Mouse (Mus musculus) megakaryocyte, embryonic 14.5 days (primary cell): ENCODE measurements around the gene Ifnar2. TPM values are rescaled to one million over a fixed set of nuclear protein-coding genes. Genes with fewer than 3 reads are reported as not detected.

Source experiments
- H3K27me3 ChIP-seq: replicated peaks from 2 replicates; pipeline ENCODE3; 2012; ENCODE audit warnings: inconsistent platforms
- H3K36me3 ChIP-seq: replicated peaks from 2 replicates; pipeline ENCODE3; 2012; ENCODE audit warnings: low read length, inconsistent platforms, mixed read lengths
- H3K4me1 ChIP-seq: 2 replicates; pipeline ENCODE4 v1.6.1; 2012; ENCODE audit warnings: inconsistent platforms
- H3K4me3 ChIP-seq: replicated peaks from 2 replicates; pipeline ENCODE3; 2012; ENCODE audit warnings: moderate library complexity, mild to moderate bottlenecking, inconsistent platforms
- H3K9me3 ChIP-seq: 2 replicates; pipeline ENCODE4 v1.6.1; 2012; ENCODE audit warnings: inconsistent platforms
- FLI1 ChIP-seq: IDR thresholded peaks from 2 replicates; pipeline ENCODE4 v1.6.1; 2012; ENCODE audit warnings: low read length, inconsistent platforms, mixed read lengths
- GATA1 ChIP-seq: IDR thresholded peaks from 3 replicates; pipeline ENCODE4 v1.6.1; 2012; ENCODE audit warnings: mixed read lengths, low read length, inconsistent platforms, borderline replicate concordance
- polyA plus RNA-seq: library from polyadenylated mRNA; stranded (reverse); fragments of >175 nt; gene quantifications from 2 replicates; pipeline ENCODE4 v1.2.3, GENCODE M21; 2012; ENCODE audit warnings: low replicate concordance; ENCODE audit not compliant: insufficient read depth

The Ifnar2 gene
- 45.8 and 47.7 TPM in 2 replicates for polyA plus RNA-seq

DNA sequence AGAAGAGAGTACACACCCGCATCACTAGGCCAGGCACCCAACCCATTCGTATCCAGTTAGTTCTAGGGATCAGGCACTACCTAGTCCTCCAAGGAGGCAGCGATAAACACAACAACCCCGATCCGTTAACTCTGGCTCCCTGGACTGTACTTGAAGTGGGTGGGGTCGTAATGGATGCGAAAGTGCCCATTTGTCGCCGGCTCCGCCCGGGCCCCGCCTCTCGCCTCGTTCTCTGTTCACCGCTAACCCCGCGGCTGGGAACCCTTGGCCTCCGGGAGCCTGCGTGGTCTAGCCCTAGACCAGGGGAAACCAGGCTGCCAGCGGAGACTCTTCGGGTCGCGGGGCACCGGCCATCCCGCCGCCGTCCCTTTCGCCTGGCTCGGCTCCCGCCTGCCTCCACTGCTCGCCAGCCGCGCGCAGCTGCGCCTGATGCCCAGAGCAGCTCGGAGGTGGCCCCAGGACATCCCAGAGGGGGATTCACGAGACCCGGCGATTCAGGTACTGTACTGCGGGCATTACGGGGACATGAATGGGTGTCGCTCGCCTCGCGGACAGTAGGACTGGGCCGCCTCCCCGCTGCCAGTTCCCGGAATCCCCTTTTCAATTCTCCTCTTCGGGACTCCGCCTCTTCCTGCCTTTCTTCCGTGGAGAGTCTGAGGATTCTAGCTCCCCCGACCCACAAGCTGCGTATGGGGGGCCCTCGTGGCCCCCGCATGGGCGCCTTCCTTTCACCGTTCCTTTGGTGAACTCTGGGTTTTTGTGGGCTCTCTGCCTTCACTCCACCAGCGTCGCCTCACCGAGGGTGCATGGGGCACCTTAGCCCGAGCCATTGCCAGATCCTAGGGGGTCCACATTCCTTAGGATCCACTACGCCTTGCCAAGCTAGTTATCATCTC is at the start of gene Ifnar2:
Gene Ifnar2, plus strand, starts transcription at position 207 of the 896 bp plus-strand sequence.
- no peaks in the 10 kb centered on the region for H3K27me3 ChIP-seq
- peak within 1 kb of the TSS; percentile 99 for H3K4me3 ChIP-seq
- no peak for TF ChIP-seq GATA1
- TF ChIP-seq FLI1, result no peak
- peaks cover 14% of the 10 kb centered on the region for H3K9me3 ChIP-seq
- H3K36me3 ChIP-seq, result peaks cover 30% of the 10 kb centered on the region
- H3K4me1 ChIP-seq, result peaks cover 29% of the 10 kb centered on the region

DNA sequence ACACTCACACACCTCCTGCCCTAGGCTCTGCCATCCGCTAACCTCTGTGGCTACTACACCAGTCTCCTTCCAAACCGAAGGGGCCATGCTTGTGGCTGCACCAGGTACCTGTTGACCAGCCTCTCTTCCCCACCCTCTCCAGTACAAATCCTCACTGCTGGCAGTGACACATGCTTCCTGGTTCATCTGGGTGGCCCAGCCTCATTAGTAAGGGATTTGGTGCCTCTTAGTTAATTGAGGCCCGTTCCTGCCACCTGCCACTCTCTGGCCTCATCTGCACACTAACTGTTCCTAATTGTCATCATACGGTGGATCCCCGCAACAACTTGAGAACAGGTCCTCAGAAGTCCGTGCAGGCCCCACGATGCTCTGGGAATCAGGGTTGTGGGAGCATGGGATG is 45.0 kb upstream of the Ifnar2 start:
- Histone ChIP-seq H3K4me1 (no peaks in the 10 kb centered on the region), H3K36me3 (no peaks in the 10 kb centered on the region), H3K9me3 (no peaks in the 10 kb centered on the region), H3K4me3 (no peak overlapping the region), H3K27me3 (peaks cover 43% of the 10 kb centered on the region)
- TF ChIP-seq FLI1 (no peak), GATA1 (no peak)

DNA sequence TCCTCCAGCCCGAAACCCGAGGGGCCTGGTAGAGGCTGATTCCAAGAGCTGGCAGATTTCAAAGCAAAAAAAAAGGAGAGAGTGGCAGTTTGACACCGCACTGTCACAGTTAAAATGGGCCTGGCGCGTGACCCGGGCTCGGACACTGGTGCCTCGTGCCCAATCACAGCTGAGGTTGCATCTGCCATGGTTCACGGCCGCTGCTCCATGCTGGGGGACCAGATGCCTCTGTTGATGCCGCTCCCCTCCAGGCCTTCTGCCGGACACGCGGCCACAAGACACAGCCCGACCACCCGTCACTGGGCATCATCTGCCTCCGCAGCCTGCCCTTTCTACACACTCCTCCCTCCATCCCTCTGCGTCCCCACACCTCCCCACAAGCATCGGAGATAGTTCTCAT is 43.7 kb upstream of the Ifnar2 start:
- Histone ChIP-seq H3K4me1 (no peaks in the 10 kb centered on the region), H3K36me3 (no peaks in the 10 kb centered on the region), H3K4me3 (peak overlapping the region; percentile 26), H3K9me3 (no peaks in the 10 kb centered on the region), H3K27me3 (peaks cover 39% of the 10 kb centered on the region)
- TF ChIP-seq GATA1, result no peak
- no peak for TF ChIP-seq FLI1

DNA sequence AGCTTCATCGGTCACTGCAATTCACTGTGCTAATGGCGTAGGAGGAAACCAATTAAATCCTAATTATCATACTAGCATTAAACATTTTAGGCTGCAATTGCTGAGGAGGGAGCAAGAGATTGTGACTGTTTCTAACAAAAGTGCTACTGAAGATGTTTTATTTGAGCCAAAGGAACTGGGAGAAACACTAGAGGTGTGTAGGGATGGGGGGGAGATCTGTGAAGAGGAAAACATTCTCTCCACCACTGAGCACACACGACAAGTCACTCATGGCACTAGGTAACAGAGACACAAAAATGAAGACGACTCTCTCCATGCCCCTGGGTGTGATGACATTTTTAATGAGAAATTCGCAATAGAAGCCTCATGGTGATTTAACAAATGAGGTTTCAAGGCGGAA is 42.1 kb upstream of the Ifnar2 start:
- H3K27me3 ChIP-seq, result peaks cover 40% of the 10 kb centered on the region
- H3K9me3 ChIP-seq, result no peaks in the 10 kb centered on the region
- no peaks in the 10 kb centered on the region for H3K4me1 ChIP-seq
- TF ChIP-seq GATA1, result no peak
- no peak for TF ChIP-seq FLI1
- no peak overlapping the region for H3K4me3 ChIP-seq
- no peaks in the 10 kb centered on the region for H3K36me3 ChIP-seq

DNA sequence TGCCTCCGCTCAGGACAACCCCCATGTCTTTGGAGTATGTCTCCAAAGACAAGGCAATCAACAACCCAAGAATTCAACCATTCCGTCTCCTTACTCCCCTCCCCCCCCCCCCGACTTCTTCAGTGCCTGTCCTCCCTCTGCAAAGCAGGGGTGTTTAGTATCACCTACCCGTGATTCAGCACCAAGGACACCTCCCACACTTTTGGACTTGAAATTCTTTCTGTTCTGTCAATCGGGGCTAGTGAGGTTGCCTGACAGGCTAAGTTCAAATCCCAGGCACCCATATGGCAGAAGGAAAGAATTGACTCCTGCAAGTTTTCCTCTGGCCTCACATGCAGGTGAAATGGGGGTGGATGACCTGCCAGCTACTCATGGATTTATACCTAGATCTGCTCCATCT is 41.4 kb upstream of the Ifnar2 start:
- no peak overlapping the region for H3K4me3 ChIP-seq
- TF ChIP-seq FLI1 (no peak), GATA1 (no peak)
- peaks cover 44% of the 10 kb centered on the region for H3K27me3 ChIP-seq
- H3K36me3 ChIP-seq, result no peaks in the 10 kb centered on the region
- no peaks in the 10 kb centered on the region for H3K9me3 ChIP-seq
- H3K4me1 ChIP-seq, result no peaks in the 10 kb centered on the region

DNA sequence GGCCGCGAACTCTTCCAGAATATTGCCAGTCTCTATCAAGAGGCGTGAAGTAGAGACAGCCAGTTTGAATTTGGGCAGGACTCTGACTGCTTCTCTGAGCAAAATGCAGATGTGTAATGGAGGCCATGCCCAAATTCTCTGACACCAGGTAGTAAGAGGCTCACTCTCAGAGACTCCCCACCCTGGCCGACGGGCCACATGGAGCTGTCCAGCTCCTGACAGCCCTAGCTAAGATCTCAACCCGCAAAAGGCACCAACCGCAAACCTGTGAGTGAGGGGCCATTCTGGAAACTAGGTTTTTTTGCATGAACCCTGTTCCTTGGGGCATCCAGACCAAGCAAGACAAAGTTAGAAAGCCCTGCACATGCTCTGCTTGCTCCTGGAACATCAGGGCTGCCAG is 39.7 kb upstream of the Ifnar2 start:
- Histone ChIP-seq H3K9me3 (no peaks in the 10 kb centered on the region), H3K4me3 (no peak overlapping the region), H3K27me3 (peaks cover 44% of the 10 kb centered on the region), H3K4me1 (no peaks in the 10 kb centered on the region), H3K36me3 (no peaks in the 10 kb centered on the region)
- TF ChIP-seq FLI1 (no peak), GATA1 (no peak)

DNA sequence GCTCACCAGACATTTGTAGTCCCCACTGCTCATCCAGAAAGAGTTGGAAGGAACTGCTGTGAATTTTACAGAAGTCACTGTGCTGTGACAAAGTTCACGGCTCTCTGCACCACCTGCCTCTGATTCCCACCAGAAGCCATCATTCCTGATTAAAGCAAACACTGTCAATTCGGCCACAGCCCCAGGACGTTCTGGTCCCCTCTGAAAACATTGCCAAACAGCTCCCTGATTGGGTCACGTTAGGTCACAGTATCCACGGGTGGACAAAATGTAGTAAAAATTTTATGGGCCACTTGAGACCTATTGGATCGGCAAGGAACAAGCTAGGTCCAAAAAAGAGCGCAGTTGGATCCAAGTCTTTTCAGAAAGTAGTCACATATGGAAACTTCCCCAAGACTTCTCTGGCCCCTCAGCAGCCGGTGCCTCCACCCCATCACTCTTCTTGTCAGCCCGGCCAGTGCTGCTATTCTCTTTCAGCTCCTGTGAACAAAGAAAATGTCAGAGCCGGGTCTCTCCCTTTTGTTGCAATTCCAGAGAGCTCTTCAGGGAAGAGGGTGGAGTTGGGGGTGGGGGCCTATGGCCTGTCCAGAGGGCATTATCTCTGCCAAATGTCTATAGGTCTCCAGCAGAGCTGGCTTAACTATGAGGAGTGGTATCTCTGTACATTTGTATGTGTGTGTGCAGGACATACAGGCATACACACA is 38.2 kb upstream of the Ifnar2 start:
- Histone ChIP-seq H3K4me1 (no peaks in the 10 kb centered on the region), H3K36me3 (no peaks in the 10 kb centered on the region), H3K9me3 (no peaks in the 10 kb centered on the region), H3K4me3 (no peak overlapping the region), H3K27me3 (peaks cover 35% of the 10 kb centered on the region)
- TF ChIP-seq FLI1, result no peak
- no peak for TF ChIP-seq GATA1

DNA sequence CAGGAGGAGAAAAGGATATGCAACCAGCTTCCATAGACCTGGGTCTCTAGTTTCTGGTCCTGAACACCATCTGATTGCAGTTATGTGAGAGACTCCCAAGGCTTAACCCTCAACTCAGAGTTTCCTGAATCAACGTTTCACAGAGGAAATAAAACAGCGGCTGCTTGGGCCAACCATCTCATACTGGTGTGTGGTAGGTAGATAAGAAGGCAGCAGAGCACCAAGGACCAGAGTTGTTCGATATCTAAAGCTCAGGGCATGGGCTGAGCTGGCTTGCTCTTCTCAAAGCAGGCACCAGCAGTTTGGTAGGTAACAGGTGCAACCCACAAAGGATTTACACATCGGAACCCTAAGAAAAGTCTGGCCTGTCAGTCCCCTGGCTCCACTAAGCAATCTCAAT is 35.8 kb upstream of the Ifnar2 start:
- Histone ChIP-seq H3K9me3 (no peaks in the 10 kb centered on the region), H3K4me1 (no peaks in the 10 kb centered on the region), H3K36me3 (no peaks in the 10 kb centered on the region), H3K4me3 (no peak overlapping the region), H3K27me3 (peaks cover 40% of the 10 kb centered on the region)
- TF ChIP-seq GATA1 (no peak), FLI1 (no peak)

DNA sequence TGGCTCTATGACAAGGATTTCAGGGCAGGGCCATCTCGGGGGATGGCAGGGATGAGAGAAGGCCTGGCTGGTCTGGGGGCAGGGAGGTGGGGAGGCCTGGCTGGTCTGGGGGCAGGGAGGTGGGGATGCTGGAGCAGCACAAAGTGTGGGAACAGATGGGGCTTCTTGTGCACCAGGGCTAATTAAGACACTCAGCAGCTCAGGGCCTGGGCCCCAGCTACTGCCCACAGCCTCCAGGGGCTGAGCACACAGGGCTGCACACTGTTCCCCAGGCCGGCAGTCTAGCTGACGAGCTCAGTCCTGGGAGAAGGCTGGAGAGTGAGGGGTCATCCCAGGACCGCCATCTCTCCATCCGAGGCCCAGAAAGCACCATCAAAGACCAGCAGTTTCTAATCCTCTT is 35.1 kb upstream of the Ifnar2 start:
- Histone ChIP-seq H3K27me3 (peaks cover 40% of the 10 kb centered on the region), H3K4me3 (no peak overlapping the region), H3K36me3 (no peaks in the 10 kb centered on the region), H3K4me1 (no peaks in the 10 kb centered on the region), H3K9me3 (no peaks in the 10 kb centered on the region)
- TF ChIP-seq FLI1, result no peak
- TF ChIP-seq GATA1, result no peak

DNA sequence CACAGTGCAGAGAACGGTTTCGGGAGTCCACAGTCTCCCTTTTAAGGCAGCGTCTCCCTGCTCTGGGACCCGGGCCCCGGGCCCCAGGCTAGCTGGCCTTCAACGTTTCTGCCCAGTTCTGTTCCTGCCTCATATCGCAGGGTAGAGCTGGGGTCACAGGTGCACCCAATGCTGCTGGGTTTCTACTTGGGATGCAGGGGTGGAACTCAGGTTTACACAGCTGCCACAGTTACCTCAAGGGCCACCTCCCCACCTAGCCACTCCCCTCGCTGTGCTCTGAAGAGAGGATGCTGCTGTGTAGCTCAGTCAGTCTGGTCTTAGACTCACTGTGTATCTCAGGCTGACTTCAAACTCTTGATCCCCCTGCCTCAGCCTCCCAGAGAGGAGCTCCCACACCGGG is 26.1 kb upstream of the Ifnar2 start:
- Histone ChIP-seq H3K4me1 (no peaks in the 10 kb centered on the region), H3K9me3 (peaks cover 10% of the 10 kb centered on the region), H3K27me3 (peaks cover 31% of the 10 kb centered on the region), H3K36me3 (no peaks in the 10 kb centered on the region), H3K4me3 (no peak overlapping the region)
- TF ChIP-seq FLI1 (no peak), GATA1 (no peak)
